Mouse (Mus musculus): ENCODE data around the gene Gstk1. TPM values are rescaled to one million over a fixed set of nuclear protein-coding genes. Genes with fewer than 3 reads are reported as not detected.

Gstk1 gene
- polyA plus RNA-seq, 1 experiment from 2014 or later, result 11.6 TPM

DNA sequence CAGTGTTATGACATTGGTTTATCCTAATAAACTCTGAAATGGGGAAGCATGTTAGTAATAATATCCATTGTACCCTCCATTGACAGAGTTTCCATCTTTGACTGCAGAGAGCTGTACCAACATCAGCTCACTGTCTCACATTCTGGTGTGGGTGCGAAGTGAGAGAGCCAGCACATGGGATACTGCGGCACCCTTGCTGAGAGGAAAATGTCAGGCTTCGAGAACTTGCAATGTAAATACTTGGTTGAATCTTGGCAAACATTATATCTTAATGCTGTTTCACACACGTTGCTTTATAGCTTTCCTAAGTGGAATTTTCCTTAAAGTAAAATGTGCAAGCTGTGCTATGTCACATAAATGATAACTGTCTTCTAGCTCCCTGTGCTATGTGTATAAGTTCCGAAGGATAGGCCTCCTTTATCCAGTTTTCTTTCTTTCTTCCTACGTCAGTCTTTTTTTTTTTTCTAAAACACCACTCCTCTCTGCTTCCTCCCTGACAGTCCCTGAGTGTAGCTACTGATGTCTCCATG, 8.4 kb upstream of the Gstk1 start:
- no peak overlapping the region for H3K4me2 ChIP-seq (replicated peaks)
- no peaks in the 10 kb centered on the region for H3K27me3 ChIP-seq (ENCODE audit: control insufficient read depth, insufficient read depth, low read length)
- H3K36me3 ChIP-seq (replicated peaks; ENCODE audit: control insufficient read depth, insufficient read depth), result no peaks in the 10 kb centered on the region
- H3K9ac ChIP-seq, result no peak overlapping the region
- H3K9me3 ChIP-seq (ENCODE audit: control insufficient read depth, low read length), result no peaks in the 10 kb centered on the region
- H3K27ac ChIP-seq, result no peak overlapping the region
- no peak for ATAC-seq (ENCODE audit: low FRiP score)
- DNase-seq (ENCODE audit: low spot score), result no peak
- no peak overlapping the region for H3K4me3 ChIP-seq (replicated peaks; ENCODE audit: low read length)
- 75% methylated on average over 6 of the region's 6 CpGs for WGBS
- H3K4me1 ChIP-seq (replicated peaks; ENCODE audit: control insufficient read depth, insufficient read depth, low read length), result no peaks in the 10 kb centered on the region

DNA sequence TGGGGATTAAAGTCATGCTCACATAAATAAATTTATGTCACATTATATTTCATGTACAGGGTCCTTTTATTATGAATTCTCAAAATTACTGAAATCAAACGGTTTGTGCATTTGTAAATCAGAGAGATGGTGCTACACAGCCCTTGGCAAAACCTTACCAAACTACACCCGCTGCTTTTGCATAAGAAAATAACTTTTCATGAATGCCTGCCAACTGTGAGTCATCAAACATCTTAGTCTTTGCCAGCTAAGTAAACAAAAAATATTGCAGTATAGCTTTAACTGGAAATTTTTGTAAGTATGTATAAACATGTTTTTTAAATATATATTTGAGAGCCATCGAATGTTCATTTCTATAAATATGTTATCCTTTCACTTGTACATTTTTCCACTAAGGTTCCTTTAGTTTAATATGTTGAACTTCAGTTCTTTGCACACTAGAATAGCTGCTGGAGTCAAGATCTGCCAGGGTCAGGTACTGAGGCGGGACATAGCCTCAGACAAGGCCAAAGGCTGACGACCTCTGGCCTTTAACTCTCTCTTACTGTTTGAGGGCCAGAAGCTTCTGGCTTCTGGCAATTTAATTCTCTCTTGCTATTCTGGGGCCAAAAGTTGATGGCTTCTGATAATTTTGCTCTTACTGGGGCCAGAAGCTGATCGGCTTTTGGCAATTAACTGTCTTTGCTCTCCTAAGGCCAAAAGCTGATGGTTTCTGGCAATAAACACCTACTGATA, 4.3 kb upstream of the Gstk1 start:
- Histone ChIP-seq H3K9me3 (ENCODE audit: control insufficient read depth, low read length) (no peaks in the 10 kb centered on the region), H3K27ac (no peak overlapping the region), H3K4me2 (replicated peaks) (no peak overlapping the region), H3K4me1 (replicated peaks; ENCODE audit: control insufficient read depth, insufficient read depth, low read length) (no peaks in the 10 kb centered on the region), H3K27me3 (ENCODE audit: control insufficient read depth, insufficient read depth, low read length) (no peaks in the 10 kb centered on the region), H3K36me3 (replicated peaks; ENCODE audit: control insufficient read depth, insufficient read depth) (no peaks in the 10 kb centered on the region), H3K4me3 (replicated peaks; ENCODE audit: low read length) (no peak overlapping the region), H3K9ac (no peak overlapping the region)
- ATAC-seq (ENCODE audit: low FRiP score) (no peak), DNase-seq (ENCODE audit: low spot score) (no peak)
- WGBS, result 84% methylated on average over 6 of the region's 6 CpGs

DNA sequence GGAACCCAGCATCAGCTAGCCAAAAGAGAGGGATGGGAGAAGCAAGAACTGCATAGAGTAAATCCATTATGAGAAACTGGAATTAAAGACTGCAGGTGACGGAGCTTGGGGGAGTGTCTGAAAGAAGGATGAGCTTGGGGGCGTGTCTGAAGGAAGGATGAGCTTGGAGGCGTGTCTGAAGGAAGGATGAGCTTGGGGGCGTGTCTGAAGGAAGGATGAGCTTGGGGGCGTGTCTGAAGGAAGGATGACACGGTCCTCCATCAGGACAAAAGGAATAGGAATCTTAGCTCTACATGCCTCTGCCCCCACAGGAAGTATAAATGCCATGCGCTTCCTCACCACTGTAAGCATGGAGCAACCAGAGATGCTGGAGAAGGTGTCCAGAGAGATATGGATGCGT, 1.4 kb downstream of the Gstk1 start:
- Histone ChIP-seq H3K4me3 (replicated peaks; ENCODE audit: low read length) (peak overlapping the region; percentile 25), H3K27ac (no peak overlapping the region), H3K27me3 (ENCODE audit: control insufficient read depth, insufficient read depth, low read length) (no peaks in the 10 kb centered on the region), H3K4me2 (replicated peaks) (peak overlapping the region; percentile 37), H3K9ac (peak overlapping the region; percentile 18; the same call in 1 of the 2 replicates), H3K9me3 (ENCODE audit: control insufficient read depth, low read length) (no peaks in the 10 kb centered on the region), H3K36me3 (replicated peaks; ENCODE audit: control insufficient read depth, insufficient read depth) (no peaks in the 10 kb centered on the region), H3K4me1 (replicated peaks; ENCODE audit: control insufficient read depth, insufficient read depth, low read length) (no peaks in the 10 kb centered on the region)
- ATAC-seq (ENCODE audit: low FRiP score) (peak; percentile 35; the same call in 1 of the 2 replicates), DNase-seq (ENCODE audit: low spot score) (no peak)
- 7% methylated on average over 8 of the region's 8 CpGs for WGBS

DNA sequence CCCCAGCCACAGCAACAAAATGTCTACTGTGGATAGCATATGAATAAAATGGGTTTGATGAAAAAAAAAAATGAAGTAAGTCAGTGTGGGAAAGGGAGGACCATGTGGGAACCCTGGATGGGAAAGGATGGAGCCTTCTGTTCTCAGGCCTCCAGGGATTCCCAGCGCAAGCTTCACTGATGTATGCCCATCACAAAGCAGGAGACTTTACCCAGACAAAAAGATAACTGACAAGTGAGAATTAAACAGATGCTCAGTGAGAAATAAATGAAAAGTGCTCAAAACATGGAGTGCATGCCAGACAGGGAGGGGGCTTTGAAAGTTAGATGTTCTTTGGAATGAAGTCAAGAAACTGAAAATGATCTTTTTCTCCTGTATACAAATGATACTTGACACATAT, 2.2 kb downstream of the Gstk1 start:
- Histone ChIP-seq H3K27me3 (ENCODE audit: control insufficient read depth, insufficient read depth, low read length) (no peaks in the 10 kb centered on the region), H3K4me3 (replicated peaks; ENCODE audit: low read length) (peak overlapping the region; percentile 25; the same call in 1 of the 2 replicates), H3K4me2 (replicated peaks) (peak overlapping the region; percentile 37), H3K9ac (peak overlapping the region; percentile 18; the same call in 1 of the 2 replicates), H3K36me3 (replicated peaks; ENCODE audit: control insufficient read depth, insufficient read depth) (no peaks in the 10 kb centered on the region), H3K9me3 (ENCODE audit: control insufficient read depth, low read length) (no peaks in the 10 kb centered on the region), H3K4me1 (replicated peaks; ENCODE audit: control insufficient read depth, insufficient read depth, low read length) (no peaks in the 10 kb centered on the region), H3K27ac (no peak overlapping the region)
- no peak for ATAC-seq (ENCODE audit: low FRiP score)
- 70% methylated on average over 1 of the region's 1 CpGs for WGBS
- DNase-seq (ENCODE audit: low spot score), result no peak

DNA sequence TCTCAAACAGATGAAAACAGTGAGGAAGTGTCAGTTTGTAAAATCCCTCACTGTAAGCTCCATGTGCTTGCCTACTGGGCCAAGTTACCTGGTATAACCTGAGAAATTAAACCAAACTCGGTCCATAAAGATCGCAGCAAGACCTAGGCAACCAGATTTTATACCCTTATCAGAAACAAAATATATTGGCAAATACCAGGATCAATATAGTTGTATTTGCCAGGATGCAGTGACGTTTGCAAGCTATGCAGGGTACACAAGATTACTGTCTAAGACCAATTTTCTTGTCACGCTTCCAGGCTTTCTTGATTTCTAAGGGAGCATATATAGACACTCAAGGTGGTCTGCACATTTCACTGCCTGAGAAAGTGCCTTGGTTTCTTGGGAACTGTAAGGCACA, 6.1 kb downstream of the Gstk1 start:
- 87% methylated on average over 4 of the region's 4 CpGs for whole genome bisulfite sequencing
- no peaks in the 10 kb centered on the region for H3K36me3 ChIP-seq (replicated peaks; ENCODE audit: control insufficient read depth, insufficient read depth)
- ATAC-seq (ENCODE audit: low FRiP score) (no peak), DNase-seq (ENCODE audit: low spot score) (no peak)
- no peaks in the 10 kb centered on the region for H3K9me3 ChIP-seq (ENCODE audit: control insufficient read depth, low read length)
- no peak overlapping the region for H3K4me2 ChIP-seq (replicated peaks)
- no peak overlapping the region for H3K4me3 ChIP-seq (replicated peaks; ENCODE audit: low read length)
- no peaks in the 10 kb centered on the region for H3K4me1 ChIP-seq (replicated peaks; ENCODE audit: control insufficient read depth, insufficient read depth, low read length)
- no peaks in the 10 kb centered on the region for H3K27me3 ChIP-seq (ENCODE audit: control insufficient read depth, insufficient read depth, low read length)
- no peak overlapping the region for H3K27ac ChIP-seq
- H3K9ac ChIP-seq, result no peak overlapping the region

DNA sequence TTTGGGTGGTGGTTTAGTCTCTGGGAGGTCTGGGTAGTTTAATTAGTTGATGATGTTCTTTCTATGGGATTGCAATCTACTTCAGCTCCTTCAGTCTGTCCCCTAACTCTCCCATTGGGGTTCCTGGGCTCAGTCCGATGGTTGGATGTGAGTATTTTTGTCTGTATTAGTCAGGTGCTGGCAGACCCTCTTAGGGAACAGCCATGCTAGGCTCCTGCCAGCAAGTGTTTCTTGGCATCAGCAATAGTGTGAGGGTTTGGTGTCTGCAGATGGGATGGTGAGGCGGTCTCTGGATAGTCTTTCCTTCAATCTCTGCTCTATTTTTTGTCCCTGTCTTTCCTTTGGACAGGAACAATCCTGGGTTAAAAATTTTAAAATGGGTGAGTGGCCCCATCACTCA, 7.4 kb downstream of the Gstk1 start:
- Histone ChIP-seq H3K9me3 (ENCODE audit: control insufficient read depth, low read length) (no peaks in the 10 kb centered on the region), H3K4me2 (replicated peaks) (no peak overlapping the region), H3K27me3 (ENCODE audit: control insufficient read depth, insufficient read depth, low read length) (no peaks in the 10 kb centered on the region), H3K9ac (no peak overlapping the region), H3K4me1 (replicated peaks; ENCODE audit: control insufficient read depth, insufficient read depth, low read length) (no peaks in the 10 kb centered on the region), H3K36me3 (replicated peaks; ENCODE audit: control insufficient read depth, insufficient read depth) (no peaks in the 10 kb centered on the region), H3K4me3 (replicated peaks; ENCODE audit: low read length) (no peak overlapping the region), H3K27ac (no peak overlapping the region)
- ATAC-seq (ENCODE audit: low FRiP score) (no peak), DNase-seq (ENCODE audit: low spot score) (no peak)
- whole genome bisulfite sequencing, result 82% methylated on average over 2 of the region's 2 CpGs

DNA sequence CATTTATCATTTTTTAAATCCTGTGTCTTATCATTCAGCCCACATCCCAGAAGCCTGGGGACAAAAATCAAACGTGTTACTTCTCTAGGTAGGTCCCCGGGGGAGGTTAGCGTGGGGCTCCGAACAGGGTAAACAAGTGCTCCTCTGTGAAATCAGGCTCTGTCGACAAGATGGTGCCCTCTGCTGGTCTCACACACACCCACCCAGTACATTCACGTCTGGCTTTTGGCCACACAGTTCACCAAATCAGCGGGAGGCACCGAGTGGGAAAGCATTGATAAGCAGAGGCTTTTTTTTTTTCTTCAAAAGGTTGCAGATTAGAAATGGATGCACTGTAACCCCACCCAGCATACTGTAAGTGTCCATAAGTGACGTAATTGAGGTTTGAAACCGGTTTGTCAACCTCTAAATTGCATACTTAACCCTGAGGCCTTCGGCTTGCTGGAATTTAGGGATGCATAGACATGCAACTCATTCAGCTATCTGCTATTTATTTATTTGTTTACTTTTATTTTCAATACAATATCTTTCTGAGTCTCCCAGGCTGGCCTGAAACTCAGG, 11.6 kb downstream of the Gstk1 start:
- no peaks in the 10 kb centered on the region for H3K9me3 ChIP-seq (ENCODE audit: control insufficient read depth, low read length)
- H3K4me3 ChIP-seq (replicated peaks; ENCODE audit: low read length), result no peak overlapping the region
- no peaks in the 10 kb centered on the region for H3K27me3 ChIP-seq (ENCODE audit: control insufficient read depth, insufficient read depth, low read length)
- no peaks in the 10 kb centered on the region for H3K36me3 ChIP-seq (replicated peaks; ENCODE audit: control insufficient read depth, insufficient read depth)
- 16% methylated on average over 11 of the region's 11 CpGs for WGBS
- H3K27ac ChIP-seq, result no peak overlapping the region
- peak; percentile 73; the same call in 1 of the 2 replicates for ATAC-seq (ENCODE audit: low FRiP score)
- peak; percentile 37 for DNase-seq (ENCODE audit: low spot score)
- no peak overlapping the region for H3K9ac ChIP-seq
- no peaks in the 10 kb centered on the region for H3K4me1 ChIP-seq (replicated peaks; ENCODE audit: control insufficient read depth, insufficient read depth, low read length)
- H3K4me2 ChIP-seq (replicated peaks), result no peak overlapping the region

DNA sequence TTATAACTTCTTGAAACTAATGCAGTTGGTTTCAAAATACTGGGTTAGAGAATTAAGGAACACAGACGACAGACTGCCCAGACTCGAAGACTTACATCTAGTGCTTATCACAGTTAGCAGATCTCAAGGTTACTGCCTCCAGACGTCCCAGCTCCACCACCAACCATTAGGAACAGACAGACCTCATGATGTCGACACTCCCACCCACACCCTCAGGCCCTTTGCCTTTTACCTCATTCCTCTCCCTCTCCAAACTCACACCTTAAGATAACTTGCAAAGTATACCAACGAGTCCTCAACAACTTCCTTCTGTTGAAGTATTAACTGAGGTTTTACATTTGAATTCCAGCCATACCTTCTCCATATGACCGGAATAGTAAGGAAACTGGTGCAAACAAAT, 14.7 kb downstream of the Gstk1 start:
- H3K4me3 ChIP-seq (replicated peaks; ENCODE audit: low read length), result no peak overlapping the region
- no peaks in the 10 kb centered on the region for H3K4me1 ChIP-seq (replicated peaks; ENCODE audit: control insufficient read depth, insufficient read depth, low read length)
- no peaks in the 10 kb centered on the region for H3K27me3 ChIP-seq (ENCODE audit: control insufficient read depth, insufficient read depth, low read length)
- no peak overlapping the region for H3K4me2 ChIP-seq (replicated peaks)
- H3K27ac ChIP-seq, result no peak overlapping the region
- H3K9me3 ChIP-seq (ENCODE audit: control insufficient read depth, low read length), result no peaks in the 10 kb centered on the region
- no peak overlapping the region for H3K9ac ChIP-seq
- DNase-seq (ENCODE audit: low spot score) (no peak), ATAC-seq (ENCODE audit: low FRiP score) (no peak)
- no peaks in the 10 kb centered on the region for H3K36me3 ChIP-seq (replicated peaks; ENCODE audit: control insufficient read depth, insufficient read depth)
- 74% methylated on average over 6 of the region's 6 CpGs for WGBS

DNA sequence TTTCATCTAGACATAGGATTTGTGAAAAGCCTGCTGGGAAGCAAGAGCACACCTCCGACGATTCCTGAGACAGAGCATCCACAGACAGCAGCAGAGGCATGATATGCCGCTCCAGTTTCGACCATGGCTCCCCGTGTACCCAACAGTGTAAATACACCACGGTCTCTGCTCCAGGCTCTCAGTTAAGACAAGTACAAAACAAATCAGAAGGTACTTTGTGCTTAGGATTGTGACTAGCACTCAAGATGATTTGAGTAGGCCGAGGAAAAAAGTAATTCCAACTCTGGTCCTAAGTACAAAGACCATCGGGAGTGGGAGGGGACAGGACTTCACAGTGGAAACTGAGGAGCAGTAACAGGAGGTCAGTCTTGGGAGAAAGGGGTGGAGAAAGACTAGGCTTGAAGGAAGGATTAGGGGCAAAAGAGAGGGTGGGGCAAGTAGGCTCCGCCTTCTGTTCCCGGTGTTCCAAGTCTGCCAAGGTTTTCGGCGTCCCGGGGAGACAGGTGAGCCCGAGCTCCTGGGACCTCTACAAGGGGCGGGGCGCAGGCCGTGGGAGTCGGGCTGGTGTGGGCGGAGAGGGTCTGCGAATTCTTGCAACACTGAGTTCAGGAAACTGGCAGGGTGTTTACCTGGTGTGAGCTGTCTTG, 15.9 kb downstream of the Gstk1 start, which contains the start of gene Tmem139:
TSS of gene Tmem139 (plus strand) at position 447 of the 647 bp plus-strand sequence.
- H3K4me2 ChIP-seq (replicated peaks), result no peak within 1 kb of the TSS
- 20% methylated on average over 20 of the region's 20 CpGs for WGBS
- no peaks in the 10 kb centered on the region for H3K27me3 ChIP-seq (ENCODE audit: control insufficient read depth, insufficient read depth, low read length)
- no peak for ATAC-seq (ENCODE audit: low FRiP score)
- no peak for DNase-seq (ENCODE audit: low spot score)
- H3K4me3 ChIP-seq (replicated peaks; ENCODE audit: low read length), result no peak within 1 kb of the TSS
- no peak within 1 kb of the TSS for H3K27ac ChIP-seq
- no peaks in the 10 kb centered on the region for H3K36me3 ChIP-seq (replicated peaks; ENCODE audit: control insufficient read depth, insufficient read depth)
- no peak within 1 kb of the TSS for H3K9ac ChIP-seq
- no peaks in the 10 kb centered on the region for H3K9me3 ChIP-seq (ENCODE audit: control insufficient read depth, low read length)
- peaks cover 9% of the 10 kb centered on the region for H3K4me1 ChIP-seq (replicated peaks; ENCODE audit: control insufficient read depth, insufficient read depth, low read length)
